Mouse (Mus musculus) induced T-regulatory cell, adult 2 months (primary cell): ENCODE measurements around the gene Ccdc24.

Experiments
- DNase-seq: peaks from one replicate; pipeline ENCODE4 v3.0.0-alpha.2; 2012; ENCODE audit warnings: low read depth

The Ccdc24 gene

GRCm38 (mm10) chr4:117890750-117891149 lies 18.4 kb upstream of the Ccdc24 start:
- DNase-seq = no peak

- DNase-seq = no peak
Measured at GRCm38 (mm10) chr4:117890031-117890430, 17.7 kb upstream of the Ccdc24 start.

DNA sequence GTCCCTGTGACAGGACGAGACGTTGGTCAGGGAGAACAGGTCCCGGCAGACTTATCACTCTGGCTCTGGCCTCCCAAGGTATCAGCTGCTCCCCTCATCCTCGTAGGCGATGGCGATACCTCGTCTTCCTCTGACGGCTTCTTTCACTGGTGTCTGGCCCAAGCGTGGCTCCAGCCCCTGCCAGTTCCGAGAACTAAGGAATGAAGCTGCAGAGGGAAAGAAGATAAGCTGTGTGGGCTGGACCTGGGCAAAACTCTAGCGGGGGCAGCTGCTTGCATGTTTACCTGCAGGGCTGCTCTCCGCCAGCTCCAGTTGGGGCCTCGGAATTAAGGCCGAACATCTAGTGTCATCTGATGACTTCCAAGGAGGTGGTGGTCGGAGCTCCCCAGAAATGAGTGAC lies 17.1 kb upstream of the Ccdc24 start:
- no peak for DNase-seq

- no peak for DNase-seq
Measured at GRCm38 (mm10) chr4:117887920-117888319, 15.6 kb upstream of the Ccdc24 start.

DNA sequence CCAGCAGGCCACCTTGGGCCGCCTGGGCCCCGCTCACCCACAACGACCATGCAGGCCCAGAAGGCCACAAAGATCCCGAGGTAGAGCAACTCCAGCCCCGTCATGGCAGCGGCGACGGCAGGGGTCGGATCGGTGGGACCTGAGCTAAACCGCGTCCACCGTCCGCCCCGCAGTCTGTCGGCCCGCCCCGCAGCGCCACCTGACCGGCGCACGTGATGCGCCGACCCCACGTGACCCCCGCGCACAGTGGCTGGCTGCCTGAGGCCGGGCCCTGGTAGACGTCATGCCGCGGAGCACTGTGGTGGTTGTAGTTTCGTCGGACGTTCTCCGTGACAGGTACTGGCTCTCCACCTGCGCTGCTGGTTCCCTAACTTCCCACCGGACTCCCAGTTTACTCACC lies 14.8 kb upstream of the Ccdc24 start, which contains the start of gene Atp6v0b:
Atp6v0b (minus strand) TSS at position 201 of the 400 bp plus-strand sequence.
- peak; percentile 92 for DNase-seq

- DNase-seq = no peak
Measured at GRCm38 (mm10) chr4:117886644-117887043, 14.3 kb upstream of the Ccdc24 start.

DNA sequence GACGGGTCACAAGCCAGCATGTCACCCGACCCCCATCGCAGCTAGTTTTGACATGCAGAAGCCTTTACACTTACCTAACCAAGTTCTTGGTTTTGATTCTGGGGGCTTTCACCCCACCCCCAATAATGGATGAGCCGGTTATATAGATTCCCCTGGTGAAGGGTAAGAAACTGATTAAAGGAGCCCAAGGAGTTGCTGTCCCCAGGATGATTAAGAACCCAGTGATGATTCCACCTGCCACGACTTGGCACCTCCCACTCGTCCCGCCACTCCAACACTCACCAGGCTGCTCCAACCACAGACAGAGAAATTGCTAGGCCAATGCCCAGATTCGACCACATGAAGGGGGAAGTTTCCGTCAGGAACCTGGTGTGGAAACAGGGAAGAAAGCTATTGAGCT lies 13.6 kb upstream of the Ccdc24 start:
- DNase-seq = no peak

GRCm38 (mm10) chr4:117885093-117885492 lies 12.7 kb upstream of the Ccdc24 start:
- no peak for DNase-seq

DNA sequence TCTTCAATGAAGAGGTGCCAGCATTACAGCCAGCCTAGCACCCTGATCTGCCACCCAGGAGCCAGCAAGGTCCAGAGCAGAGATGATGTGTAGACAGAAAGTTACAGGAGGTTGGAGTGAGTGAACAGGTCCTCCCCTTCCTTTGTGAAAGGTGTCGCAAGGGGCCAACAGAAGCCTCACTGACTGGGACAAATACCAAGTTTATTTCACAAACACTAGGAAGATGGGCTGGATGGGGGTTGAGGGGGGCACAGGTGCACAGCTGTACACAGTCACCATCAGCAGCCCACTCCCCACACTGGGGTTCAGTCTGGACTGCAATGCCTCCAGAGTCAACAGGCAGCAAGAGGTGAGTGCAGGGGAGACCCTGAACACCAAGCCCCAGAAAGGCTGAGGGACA lies 11.8 kb upstream of the Ccdc24 start:
- DNase-seq = no peak

GRCm38 (mm10) chr4:117882701-117883691 lies 10.6 kb upstream of the Ccdc24 start, which contains the start of gene B4galt2:
TSS of gene B4galt2 (minus strand) at chr4:117883487.
- DNase-seq = peak; percentile 20

GRCm38 (mm10) chr4:117878703-117879102 lies 6.3 kb upstream of the Ccdc24 start:
- DNase-seq = no peak

- no peak for DNase-seq
Measured at GRCm38 (mm10) chr4:117878301-117878700, 5.9 kb upstream of the Ccdc24 start.

- DNase-seq = no peak
Measured at GRCm38 (mm10) chr4:117873615-117874014, 1.3 kb upstream of the Ccdc24 start.

- DNase-seq = no peak
Measured at GRCm38 (mm10) chr4:117871787-117872186, 570 bp downstream of the Ccdc24 start.

GRCm38 (mm10) chr4:117870437-117870836 lies 1.9 kb downstream of the Ccdc24 start:
- DNase-seq = no peak

- no peak for DNase-seq
Measured at GRCm38 (mm10) chr4:117869317-117869716, 3.0 kb downstream of the Ccdc24 start.

- peak; percentile 60 for DNase-seq
Measured at GRCm38 (mm10) chr4:117867823-117868222, 4.5 kb downstream of the Ccdc24 start.

DNA sequence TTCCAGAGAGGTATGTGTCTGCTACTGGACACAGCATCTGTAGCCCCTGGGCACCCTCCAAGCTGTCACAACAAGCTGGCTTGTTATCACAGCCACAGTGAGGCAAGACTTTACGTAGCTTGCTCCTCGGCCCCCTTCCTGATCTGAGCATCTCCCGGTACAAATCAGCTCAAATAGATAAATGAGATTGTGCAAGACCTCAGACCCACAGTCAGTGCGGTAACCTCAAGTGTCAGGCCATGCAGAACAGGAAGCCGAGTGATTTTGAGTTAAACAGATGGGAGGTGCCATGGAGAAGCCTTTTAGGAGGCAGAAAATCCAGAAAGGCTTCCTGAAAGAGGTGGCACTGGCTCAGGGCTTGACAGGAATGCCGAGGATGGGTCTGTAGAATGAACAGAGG lies 5.4 kb downstream of the Ccdc24 start:
- no peak for DNase-seq

- DNase-seq = no peak
Measured at GRCm38 (mm10) chr4:117866083-117866482, 6.3 kb downstream of the Ccdc24 start.

GRCm38 (mm10) chr4:117862823-117863222 lies 9.5 kb downstream of the Ccdc24 start:
- DNase-seq = no peak

DNA sequence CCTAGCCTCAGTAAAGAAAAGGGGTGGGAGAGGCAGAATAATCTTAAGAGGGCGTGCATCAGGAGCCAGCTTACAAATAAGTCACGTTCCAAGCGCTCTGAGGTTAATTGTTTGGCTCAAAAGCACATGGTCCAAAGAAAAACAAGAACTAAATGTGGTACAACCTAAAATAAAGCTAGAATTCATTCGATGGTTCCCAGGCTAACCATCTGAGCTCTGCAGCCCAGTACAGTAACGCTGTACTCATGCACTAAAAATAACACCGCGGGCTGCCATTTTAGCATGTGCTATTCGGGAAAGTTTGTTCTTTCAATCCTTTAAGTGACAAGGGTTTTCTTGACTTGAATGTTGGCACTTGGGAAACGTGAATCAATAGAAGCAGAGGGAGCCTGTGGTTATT lies 11.8 kb downstream of the Ccdc24 start:
- no peak for DNase-seq

DNA sequence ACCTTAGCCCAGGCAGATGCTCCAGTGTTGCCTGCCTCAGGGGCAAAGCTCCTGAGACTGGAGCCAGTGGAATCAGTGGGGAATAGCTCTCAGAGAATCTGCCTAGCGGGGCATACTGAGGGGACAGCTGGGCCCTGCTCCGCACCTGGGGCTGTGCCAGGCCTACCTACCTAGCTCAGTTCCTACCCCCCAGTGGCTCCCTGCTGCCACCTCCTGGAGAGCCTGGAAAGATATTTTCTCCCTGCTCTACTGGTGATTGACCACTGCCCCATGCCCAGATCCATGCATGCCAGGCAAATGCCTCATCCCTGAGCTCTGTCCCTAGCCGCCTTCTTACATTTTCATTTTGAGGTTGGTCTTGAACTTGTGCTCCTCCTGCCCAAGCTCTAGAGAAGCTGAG lies 13.6 kb downstream of the Ccdc24 start:
- DNase-seq = peak; percentile 24

DNA sequence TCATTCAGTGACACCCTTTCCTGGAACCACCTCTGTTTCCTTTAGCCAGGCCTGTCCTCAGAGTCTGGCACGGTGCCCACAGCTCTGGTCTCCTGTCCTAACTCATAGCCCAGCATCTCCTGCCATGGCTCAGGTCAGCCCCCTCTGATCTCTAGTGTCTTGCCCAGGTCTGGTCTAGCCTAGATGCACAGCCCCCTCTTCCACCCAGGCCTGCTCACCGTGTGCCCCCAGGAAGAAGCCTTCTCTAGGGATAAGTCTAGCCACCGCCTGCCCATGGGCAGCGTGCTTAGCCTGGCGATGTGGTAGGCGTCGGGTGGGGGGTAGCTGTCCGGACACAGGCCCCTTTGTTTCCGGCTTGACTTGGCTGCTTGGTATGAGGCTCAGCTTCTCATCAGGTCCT lies 17.2 kb downstream of the Ccdc24 start:
- DNase-seq = no peak
